Mouse (Mus musculus): ENCODE results near the gene Klf12.

The Klf12 gene

DNA sequence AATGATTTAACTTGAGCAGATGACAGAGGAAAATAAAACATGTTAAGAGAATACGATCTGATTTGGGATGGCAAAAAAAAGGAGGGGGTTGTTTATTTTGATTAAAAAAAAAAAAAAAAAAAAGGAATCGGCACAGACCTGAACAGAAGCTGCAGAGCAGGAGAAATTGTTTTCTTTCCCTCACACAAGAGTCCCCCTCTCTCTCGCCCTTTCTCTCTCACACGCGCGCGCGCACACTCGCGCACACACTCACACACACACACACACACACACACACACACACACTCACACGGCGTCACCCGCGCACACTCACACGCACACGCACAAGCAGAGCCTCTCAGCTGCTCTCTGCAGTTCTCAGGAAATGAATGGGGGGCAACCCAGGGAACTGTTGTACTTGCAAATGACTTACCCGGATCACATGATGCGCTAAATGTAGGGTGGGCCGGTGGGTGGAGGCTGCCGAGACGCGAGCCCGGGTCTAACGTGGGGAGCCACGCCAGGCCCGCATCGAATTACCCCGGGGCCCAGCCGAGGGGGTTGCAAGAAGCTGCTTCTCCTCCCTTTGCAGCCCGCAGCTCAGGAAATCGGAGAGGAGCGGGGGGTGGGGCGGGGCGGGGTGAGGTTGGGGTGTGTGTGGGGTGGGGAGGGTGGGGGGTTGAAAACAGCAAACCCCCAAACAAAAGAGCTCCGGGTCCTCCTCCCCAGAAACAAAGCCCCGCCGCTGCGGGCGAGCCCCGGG lies at the start of gene Klf12:
TSS of gene Klf12 (minus strand) at position 561 of the 742 bp plus-strand sequence.
- no peak for DNase-seq (ENCODE audit: low read depth)

DNA sequence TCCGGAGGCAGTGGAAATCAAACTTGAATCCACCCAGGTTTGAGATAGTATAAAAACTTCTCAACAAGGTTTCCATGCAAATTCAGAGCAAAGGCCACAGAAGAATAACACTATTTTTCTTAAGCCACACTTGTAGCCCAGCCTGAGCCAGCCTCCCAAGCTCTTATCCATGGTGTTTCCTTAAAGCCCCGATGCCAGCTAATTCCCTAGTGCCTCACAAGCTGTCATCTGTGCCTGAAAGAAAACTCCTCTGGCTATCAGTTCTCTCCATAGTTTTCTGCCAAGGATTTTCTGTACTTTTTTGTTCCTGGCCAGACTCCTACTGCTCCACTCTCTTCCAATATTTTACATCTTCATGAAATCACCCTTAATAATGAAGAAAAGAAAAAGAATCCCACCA lies 48.9 kb upstream of the Klf12 start:
- no peak for DNase-seq (ENCODE audit: low read depth)

DNA sequence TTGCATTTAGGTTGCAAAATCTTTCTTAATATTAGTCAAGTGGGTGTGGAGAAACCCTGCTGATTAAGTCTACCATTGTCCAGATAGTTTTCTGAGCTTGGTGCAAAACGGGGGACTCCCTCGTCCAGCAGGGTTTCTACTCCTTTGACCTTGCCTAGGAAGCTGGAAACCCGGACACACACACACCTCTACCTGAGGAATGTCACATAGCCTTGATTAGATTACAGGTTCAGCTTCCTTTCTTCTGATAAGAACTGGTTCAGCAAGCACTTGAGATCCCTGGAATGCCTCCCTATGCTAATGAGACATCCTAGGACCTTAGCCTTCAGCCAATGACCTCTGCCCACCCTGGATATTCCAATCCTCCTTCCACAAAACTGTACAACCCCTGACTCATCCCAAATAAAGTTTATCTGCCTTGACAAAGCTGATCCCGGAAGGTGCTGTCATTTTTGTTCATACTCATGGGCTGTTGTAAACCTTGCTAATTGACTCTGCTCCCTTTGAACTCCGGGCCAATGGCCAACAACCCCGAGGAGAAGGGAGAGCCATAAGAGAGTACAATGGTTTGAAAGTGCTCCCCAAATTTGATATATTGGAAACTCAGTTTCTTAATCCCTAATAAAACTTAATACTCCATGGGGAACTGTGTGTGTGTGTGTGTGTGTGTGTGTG lies 44.3 kb upstream of the Klf12 start:
- DNase-seq (ENCODE audit: low read depth), result no peak

DNA sequence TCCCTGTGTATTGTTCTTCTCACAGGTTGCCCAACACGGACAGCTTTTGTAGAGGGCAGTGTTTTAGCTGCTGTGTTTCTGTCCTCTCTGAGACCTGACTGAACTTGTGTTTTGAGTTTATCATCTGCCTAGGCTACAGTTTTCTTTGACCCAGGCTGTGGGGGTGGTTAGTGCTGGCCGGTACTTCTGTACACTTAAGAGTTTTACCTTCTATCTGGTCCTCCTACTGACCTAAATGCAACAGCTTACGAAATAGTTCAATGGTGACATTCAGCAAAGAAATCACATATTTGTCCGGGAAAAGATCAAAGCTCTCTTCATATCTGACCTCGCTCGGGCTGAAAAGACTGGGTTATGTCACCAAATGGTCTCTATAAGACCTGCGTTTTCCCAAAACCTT lies 39.8 kb upstream of the Klf12 start:
- DNase-seq (ENCODE audit: low read depth), result no peak

DNA sequence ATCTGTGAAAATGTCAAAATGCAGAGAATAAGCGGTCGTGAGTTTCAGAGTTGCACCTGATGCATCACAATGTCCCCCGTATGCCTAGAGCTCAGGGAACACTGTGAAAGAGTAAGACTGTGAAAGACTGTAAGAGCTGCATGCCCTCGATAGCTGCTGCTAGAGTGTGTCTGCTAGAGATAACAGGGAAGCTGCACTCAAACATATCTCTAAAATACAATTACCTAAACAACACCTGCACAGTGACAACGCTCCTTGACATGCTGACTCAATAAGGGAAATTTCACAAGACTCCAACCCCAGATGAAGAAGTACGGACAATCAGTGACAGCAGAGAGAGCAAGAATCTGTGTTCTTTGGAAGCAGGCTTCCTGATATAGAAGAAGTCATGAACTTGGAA lies 37.5 kb upstream of the Klf12 start:
- no peak for DNase-seq (ENCODE audit: low read depth)

DNA sequence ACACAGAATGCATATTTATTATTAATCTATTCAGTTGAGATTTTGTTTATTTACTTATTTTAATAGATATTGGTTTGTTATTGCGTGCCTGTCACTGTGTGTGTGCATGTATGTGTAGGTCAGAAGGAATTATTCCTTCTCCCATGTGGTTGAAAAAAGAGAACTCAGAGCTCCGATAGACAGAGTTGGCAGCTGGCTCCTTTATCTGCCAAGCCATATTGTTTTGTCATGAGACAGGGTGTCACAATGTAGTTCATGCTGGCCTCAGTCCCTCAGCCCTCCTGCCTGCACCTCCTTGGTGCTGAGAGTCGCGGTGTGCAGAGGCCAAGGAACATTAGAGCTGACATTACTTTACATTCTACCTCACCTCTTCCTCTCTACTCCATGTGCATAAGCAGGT lies 32.3 kb upstream of the Klf12 start:
- DNase-seq (ENCODE audit: low read depth), result no peak

DNA sequence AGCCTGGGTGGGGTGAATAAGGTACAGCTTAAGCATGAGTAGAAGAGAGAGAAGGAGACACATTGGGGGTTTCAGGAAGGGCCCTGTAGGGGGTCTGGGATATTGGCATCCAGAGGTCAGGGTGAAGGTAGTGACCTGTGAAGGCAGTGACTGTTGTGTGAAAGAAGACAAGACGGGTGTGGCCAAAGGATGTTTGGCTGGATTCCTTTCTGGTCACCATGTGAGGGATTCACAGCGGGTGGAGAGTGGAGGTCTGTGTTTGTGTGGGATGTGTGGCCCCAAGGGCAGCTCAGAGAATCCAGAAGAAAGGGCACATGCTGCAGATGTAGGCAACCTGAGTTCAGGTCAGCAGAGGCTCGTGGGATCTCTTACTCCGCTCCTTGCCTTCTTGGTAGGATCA lies 29.6 kb upstream of the Klf12 start:
- no peak for DNase-seq (ENCODE audit: low read depth)

DNA sequence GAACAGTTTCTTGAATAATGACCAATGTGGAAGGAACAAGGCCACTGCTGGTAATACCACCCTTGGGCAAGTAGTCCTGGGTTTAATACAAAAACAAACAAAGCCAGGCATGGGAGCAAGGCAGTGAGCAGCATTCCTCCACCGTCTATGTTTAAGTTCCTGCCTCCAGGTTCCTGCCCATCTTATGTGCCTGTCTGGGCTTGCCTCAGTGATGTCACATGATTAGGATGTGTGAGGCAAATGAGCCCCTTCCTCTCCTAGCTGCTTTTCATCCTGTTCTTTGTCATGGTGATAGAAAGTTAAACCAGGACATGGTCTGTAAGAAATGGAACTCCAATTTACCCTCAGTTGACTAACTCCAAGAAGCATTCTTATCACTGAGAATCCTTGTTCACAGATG lies 16.4 kb upstream of the Klf12 start:
- DNase-seq (ENCODE audit: low read depth), result no peak

DNA sequence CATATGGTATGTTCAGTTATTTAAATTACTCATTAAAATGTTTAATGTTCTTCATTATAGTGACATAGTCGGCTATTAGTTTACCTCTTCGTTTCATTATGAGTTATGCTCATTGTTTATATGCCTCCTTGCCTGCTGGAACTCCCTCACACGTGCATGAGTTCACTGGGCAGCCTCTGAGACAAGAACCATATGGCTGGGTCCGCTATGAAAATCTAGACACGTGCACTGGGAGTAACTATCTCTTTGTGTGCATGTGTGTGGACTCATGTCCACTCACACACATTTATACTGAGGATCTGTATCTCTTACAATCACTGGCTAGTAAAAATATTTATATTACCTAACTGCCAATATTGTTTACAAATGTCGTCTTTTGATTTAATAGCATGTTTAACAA lies 14.4 kb upstream of the Klf12 start:
- no peak for DNase-seq (ENCODE audit: low read depth)

DNA sequence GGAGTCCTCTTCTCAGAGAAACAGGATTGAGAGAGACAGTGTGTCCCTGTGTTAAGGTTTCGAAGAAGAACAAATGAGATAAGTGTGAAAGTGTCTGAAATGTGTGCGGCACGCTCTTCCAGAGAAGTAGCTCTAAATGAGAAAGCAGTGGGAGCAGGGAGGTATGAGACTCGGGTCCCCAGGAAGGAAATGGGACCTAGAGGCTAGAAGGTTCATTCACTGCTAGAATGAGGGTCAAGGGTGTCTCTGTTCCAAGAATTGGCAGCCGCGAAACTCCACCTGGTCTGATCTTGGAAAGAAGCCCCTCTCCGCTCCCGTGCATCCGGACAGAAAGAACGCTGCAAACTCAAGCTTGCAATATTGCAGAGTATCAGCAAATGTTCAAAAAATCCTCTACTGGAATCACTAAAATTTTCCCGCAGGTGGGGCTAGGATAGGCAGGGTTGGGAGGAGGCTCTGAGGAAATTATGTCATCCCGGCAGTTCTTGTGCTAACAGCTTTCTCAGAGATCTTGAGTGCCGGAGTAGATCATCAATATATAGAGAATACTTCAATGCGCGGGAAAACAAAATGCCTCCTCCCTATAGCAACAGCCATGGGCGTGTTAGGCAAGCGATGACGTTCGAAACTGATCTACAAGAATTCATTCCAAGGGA lies 2.2 kb upstream of the Klf12 start:
- no peak for DNase-seq (ENCODE audit: low read depth)

DNA sequence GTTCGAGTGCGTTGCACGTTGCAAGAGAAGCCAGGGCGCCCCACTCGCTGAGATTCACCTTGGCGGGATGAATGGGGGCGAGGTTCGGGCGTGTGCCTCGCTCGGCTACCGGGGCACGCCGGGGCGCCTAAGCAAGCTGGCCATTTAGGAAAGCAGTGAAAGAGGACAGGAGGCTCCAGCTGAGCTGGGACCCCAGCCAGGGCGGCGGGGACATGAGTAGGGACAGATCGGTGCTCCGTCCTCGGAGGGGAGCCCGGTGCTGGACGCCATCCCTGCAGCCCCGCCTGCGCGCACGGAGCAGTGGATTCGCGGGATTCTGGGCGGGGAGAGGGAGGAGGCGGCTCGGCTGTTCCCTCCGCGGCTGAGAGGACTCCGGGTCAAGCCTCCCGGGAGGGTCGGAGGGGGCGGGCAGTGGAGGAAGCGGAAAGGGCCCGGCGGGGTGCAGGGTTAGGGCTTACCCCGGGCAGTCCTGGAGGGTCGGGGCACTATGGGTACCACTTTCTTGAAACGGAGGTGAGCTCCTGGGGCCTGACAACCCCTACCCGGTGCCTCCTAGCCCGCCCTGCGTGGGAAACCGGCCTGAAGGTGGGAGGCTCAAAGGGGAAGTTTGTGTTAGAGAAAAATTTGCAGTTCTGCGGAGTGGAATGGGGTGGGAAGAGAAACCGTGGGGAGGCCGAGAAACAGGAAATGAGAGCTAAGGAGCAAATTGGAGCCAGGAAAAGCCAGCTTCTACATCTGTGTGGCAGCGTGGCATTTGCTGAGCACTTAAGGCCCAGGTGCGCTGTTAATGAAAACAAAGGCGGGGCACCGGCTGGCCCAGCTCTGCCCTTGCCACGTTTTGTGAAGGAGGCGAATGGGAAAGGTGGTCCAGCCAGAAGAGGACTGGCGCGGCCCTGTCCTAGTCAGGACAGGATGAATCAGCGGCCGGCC lies 1.4 kb upstream of the Klf12 start:
- DNase-seq (ENCODE audit: low read depth), result no peak

DNA sequence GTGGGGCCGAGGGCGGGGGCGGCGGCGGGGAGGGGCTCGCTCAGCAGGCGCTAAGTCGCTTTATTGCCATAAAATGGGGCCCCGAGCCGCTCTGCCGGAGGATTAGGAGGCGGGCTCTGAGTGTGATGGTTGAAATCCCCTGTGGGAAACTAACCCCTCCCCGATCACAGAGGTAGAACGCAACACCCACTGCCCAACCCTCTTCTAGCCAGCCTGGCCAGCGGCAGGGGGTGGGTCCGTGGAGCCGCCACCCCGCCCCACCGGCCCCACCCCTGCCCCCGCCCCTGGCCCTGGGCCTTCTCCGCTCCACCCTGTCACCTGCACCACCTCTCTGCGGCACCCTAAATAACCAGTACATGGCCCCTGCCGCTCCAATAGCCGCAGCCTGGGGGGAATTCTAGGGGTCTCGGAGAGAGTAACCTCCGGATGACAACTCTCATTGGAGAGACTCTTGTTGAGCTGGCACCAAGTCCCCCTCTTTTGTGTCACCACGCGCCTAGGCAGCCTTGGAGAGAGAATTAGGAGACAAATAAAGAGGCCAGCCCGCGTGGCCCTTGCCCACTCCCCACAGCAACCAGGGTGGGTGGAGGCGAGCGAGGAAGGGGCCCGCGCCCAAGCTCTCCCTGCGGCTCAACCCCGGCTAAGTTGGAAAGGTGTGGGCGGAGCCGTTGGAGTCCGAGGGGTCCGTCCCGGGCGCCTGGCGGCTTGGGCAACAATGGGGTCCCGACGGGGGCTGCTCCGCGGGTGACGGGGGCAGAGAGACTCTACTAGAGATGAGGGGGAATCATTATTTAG lies 579 bp upstream of the Klf12 start:
- DNase-seq (ENCODE audit: low read depth), result no peak

DNA sequence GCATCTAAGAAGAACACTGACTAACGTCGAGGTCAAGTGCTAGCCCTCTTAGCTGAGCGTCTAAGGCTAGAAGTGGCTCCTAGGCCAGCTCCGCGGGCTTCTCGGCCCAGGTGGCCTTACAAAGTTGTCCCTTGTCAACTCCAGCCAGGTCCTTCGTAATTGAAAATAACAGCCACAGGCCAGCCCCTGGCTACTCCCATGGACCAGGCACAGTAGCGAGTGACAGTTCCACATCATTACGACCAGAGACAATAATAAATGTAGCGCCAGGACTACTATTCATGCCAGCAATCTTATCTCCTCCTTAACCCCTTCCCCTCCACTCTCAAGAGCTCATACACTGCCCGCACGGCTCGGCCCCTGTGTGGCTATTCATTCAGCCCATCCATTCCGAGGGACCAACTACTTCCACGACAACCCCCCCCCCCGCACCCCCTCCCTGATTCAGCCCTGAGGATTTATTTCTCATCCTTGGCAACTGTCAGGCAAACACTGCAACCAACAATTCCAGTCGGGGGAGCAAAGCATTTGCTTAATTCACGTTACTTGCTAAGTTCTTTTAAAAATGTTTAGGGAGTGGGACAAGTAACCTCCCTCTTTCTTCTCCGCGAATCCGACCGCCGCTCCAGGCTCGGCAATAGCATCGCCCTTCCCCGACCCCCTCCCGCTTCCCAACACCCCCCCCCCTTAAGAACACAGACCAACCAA lies 914 bp downstream of the Klf12 start:
- DNase-seq (ENCODE audit: low read depth), result no peak

DNA sequence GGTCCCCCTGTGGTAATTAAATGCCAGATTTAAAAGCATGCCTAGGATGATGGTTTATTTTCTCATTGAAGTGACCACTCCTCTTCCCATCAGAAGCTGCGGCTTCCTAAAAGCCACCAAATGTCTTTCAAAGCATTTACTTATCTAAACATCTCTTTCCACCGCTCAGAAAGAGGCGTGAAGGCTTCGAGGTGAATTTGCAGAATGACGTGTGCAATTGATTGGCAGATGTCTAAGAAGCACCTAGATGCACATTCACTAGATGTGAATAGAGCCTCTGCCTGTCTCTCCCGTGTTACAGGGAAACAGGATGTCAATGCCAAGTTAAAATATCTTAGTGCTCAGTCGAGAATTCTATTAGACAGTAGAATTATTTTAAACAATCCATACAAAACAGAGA lies 1.8 kb downstream of the Klf12 start:
- DNase-seq (ENCODE audit: low read depth), result no peak

DNA sequence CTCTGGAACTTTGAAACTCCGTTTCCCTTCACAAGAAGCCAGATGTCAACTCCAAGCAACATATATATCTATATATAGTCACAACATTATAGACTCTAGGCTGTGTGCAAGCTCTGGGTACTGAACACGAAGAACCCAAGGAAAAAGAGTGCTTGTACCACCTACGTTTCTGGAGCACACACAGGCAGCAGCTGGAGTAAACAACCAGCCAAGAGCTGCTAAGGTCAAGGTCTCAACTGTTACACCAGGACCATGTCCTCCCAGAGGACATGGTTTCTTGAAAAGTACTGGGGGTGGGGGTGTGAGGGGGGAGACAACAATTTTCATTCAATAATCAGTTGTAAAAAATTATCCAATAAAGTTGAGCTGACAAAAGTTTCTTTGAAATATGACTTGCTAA lies 2.7 kb downstream of the Klf12 start:
- no peak for DNase-seq (ENCODE audit: low read depth)

DNA sequence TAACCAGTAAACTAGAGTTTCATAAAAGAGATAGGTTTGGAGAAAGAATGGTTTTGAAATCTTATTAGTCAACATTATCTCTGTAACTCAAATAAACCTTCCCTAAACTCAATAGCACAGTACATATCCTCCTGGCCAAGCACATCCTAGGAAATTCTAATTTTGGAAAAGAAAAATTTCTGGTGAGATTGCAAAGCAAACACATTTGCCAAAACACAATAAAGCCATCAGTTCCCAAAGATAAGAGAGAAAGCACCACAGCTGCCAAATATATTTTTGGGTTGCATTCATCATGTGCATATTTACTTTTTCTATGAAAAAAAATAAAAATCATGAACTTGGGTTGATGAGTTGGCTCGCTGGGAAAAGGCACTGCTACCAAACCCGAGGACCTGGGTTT lies 10.3 kb downstream of the Klf12 start:
- DNase-seq (ENCODE audit: low read depth), result no peak

DNA sequence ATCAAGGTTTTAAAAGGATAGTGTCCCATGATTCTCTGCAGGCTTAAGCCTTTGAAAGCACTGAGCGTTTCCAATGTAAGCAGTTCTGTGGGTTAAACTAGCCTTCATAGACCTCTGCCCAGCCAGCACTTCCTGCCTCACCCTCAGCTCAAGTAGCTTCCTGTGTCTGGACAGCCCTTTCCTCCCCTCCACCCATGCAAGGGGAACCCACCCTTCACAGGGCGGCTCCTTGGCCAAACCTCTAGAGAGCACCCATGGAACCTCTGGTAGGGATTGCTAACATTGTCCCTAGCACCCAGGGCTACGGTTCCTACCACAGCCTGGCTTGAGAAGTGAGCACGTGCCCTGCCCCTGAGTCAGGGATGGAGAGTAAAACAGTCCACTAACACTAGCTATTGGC lies 23.9 kb downstream of the Klf12 start:
- no peak for DNase-seq (ENCODE audit: low read depth)

DNA sequence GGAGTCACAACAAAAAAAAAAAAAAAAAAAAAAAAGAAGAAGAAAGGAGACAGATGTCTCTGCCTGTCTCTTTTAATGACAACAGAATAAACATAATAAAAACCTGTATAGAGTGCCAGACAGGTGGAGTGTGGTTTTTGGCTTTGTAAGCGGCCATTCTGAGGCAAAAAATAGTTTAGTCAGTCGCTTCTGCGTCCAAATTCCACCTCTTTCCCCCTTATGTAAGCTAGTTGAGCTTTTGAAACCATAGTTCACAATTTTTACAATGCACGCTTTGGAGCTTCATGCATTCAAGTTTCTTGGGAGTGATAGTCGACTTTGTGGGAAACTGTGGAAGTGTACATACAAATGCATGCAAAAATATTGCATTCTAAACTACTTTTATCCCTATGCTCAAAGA lies 41.4 kb downstream of the Klf12 start:
- no peak for DNase-seq (ENCODE audit: low read depth)

DNA sequence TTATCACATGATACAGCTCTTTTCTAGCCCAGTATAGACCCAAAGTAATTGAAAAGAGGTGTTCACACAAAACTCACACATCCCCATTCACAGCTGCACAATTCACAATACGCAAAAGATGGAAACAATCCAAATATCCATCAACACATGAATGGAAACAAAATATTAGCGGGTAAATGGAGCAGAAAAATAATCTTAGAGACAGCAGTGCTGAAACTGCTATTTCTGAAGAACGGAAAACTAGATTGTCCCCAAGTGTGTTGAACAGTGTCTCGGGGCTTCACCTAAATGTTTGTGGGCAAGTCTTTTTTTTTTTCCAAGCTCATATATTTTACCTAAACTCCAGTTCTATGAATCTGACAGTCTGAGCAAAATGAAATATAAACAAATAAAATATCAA lies 44.6 kb downstream of the Klf12 start:
- no peak for DNase-seq (ENCODE audit: low read depth)

DNA sequence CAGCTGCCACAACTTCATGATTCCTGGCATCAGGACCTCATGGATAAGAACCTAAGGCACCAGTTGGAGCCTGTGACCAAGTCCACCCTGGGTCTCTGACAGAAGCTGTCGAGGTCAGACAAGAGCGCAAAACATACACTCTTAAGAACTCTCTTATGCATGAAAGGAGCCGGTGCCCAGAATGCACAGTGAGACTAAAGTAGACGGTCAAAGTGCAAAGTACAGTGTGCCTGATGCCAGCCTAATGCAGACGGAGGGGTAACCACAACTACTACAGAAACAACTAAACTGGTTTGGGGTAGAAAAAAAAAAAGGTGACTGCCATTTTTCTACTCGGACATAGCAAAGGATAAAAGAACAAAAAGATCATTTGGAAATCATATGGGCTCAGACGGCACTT lies 47.7 kb downstream of the Klf12 start:
- DNase-seq (ENCODE audit: low read depth), result no peak

DNA sequence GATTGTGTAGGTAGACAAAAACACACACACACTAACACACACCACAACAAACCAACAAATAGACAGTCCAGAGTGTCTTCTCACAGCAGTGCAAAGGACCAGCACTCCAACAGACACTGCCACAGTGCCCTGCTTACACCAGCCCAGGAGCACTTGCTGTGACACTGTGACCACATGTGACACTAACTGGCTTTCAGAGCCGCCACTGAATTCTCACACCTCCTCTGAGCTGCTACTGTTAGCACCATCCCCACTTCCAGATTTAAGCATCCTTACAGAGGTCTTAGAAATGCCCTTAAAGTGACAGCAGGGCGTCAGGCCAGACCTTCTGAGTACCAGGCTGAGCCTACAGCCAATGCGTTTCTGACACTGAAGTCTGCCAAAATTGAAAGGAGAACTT lies 48.7 kb downstream of the Klf12 start:
- no peak for DNase-seq (ENCODE audit: low read depth)

Measured in 416B (cell line).